Mouse (Mus musculus): ENCODE measurements around the gene Xndc1. TPM values are rescaled to one million over a fixed set of nuclear protein-coding genes. Genes with fewer than 3 reads are reported as not detected.

The Xndc1 gene
- total RNA-seq, 2 experiments from 2014 or later: 22.4 to 27.0 TPM

- no peak for DNase-seq (ENCODE audit: low spot score in 2 of 2)
These were observed 15.0 kb downstream of the Xndc1 start for GRCm38 (mm10) chr7:102080311-102080710.

- no peak for DNase-seq (ENCODE audit: low spot score in 2 of 2)
These were observed 16.5 kb downstream of the Xndc1 start for GRCm38 (mm10) chr7:102081784-102082183.

GRCm38 (mm10) chr7:102082816-102083215, 17.5 kb downstream of the Xndc1 start, which contains the start of gene Trpc2:
Gene Trpc2, plus strand, starts transcription at chr7:102083116.
- DNase-seq (ENCODE audit: low spot score in 2 of 2): no peak

- no peak for DNase-seq (ENCODE audit: low spot score in 2 of 2)
These were observed 18.9 kb downstream of the Xndc1 start for GRCm38 (mm10) chr7:102084041-102084696.

GRCm38 (mm10) chr7:102087336-102087735, 22.0 kb downstream of the Xndc1 start:
- DNase-seq (ENCODE audit: low spot score in 2 of 2): peak in 1 of 2 experiments; percentile 44

- DNase-seq (ENCODE audit: low spot score in 2 of 2): no peak
These were observed 34.7 kb downstream of the Xndc1 start for GRCm38 (mm10) chr7:102099760-102100661.

- no peak for DNase-seq (ENCODE audit: low spot score in 2 of 2)
These were observed 35.6 kb downstream of the Xndc1 start for GRCm38 (mm10) chr7:102100868-102101267.

- no peak for DNase-seq (ENCODE audit: low spot score in 2 of 2)
These were observed 36.2 kb downstream of the Xndc1 start, which contains the start of gene Art1 for GRCm38 (mm10) chr7:102101487-102101886. Gene Art1, plus strand, starts transcription at chr7:102101743.

- no peak for DNase-seq (ENCODE audit: low spot score in 2 of 2)
These were observed 36.9 kb downstream of the Xndc1 start for GRCm38 (mm10) chr7:102102241-102102640.

GRCm38 (mm10) chr7:102102696-102103095, 37.4 kb downstream of the Xndc1 start:
- DNase-seq (ENCODE audit: low spot score in 2 of 2): no peak

GRCm38 (mm10) chr7:102103555-102103954, 38.2 kb downstream of the Xndc1 start:
- no peak for DNase-seq (ENCODE audit: low spot score in 2 of 2)

- no peak for DNase-seq (ENCODE audit: low spot score in 2 of 2)
These were observed 38.8 kb downstream of the Xndc1 start for GRCm38 (mm10) chr7:102104126-102104525.

GRCm38 (mm10) chr7:102106700-102107141, 41.4 kb downstream of the Xndc1 start:
- no peak for DNase-seq (ENCODE audit: low spot score in 2 of 2)

- no peak for DNase-seq (ENCODE audit: low spot score in 2 of 2)
These were observed 42.9 kb downstream of the Xndc1 start for GRCm38 (mm10) chr7:102108206-102108605.

- no peak for DNase-seq (ENCODE audit: low spot score in 2 of 2)
These were observed 43.9 kb downstream of the Xndc1 start, which contains the start of gene Art5 for GRCm38 (mm10) chr7:102109171-102109570. Gene Art5, minus strand, starts transcription at chr7:102109489.

- no peak for DNase-seq (ENCODE audit: low spot score in 2 of 2)
These were observed 44.4 kb downstream of the Xndc1 start for GRCm38 (mm10) chr7:102109746-102110145.

- no peak for DNase-seq (ENCODE audit: low spot score in 2 of 2)
These were observed 47.9 kb downstream of the Xndc1 start for GRCm38 (mm10) chr7:102113151-102113729.

- no peak for DNase-seq (ENCODE audit: low spot score in 2 of 2)
These were observed 51.4 kb downstream of the Xndc1 start, which contains the start of gene Chrna10 for GRCm38 (mm10) chr7:102116579-102117331. Gene Chrna10, minus strand, starts transcription at chr7:102116828.

- DNase-seq (ENCODE audit: low spot score in 2 of 2): no peak
These were observed 52.1 kb downstream of the Xndc1 start for GRCm38 (mm10) chr7:102117382-102117781.

- no peak for DNase-seq (ENCODE audit: low spot score in 2 of 2)
These were observed 55.0 kb downstream of the Xndc1 start for GRCm38 (mm10) chr7:102120326-102120725.

- DNase-seq (ENCODE audit: low spot score in 2 of 2): no peak
These were observed 67.1 kb downstream of the Xndc1 start for GRCm38 (mm10) chr7:102132395-102132794.
